Mouse (Mus musculus): ENCODE results near the gene Hpgd. TPM values are rescaled to one million over a fixed set of nuclear protein-coding genes. Genes with fewer than 3 reads are reported as not detected.

Gene Hpgd
- polyA plus RNA-seq, 1 experiment from 2014 or later, result 29.9 TPM

- Histone ChIP-seq H3K36me3 (ENCODE audit: insufficient read depth, low read length) (no peaks in the 10 kb centered on the region), H3K9ac (ENCODE audit: low read depth, low read length) (no peak overlapping the region), H3K4me1 (replicated peaks; ENCODE audit: insufficient read depth, low read length) (no peaks in the 10 kb centered on the region), H3K27ac (no peak overlapping the region), H3K4me3 (replicated peaks; ENCODE audit: low read depth, low read length) (no peak overlapping the region), H3K27me3 (ENCODE audit: insufficient read depth, low read length) (no peaks in the 10 kb centered on the region), H3K4me2 (ENCODE audit: low read length) (no peak overlapping the region), H3K9me3 (replicated peaks; ENCODE audit: low read length) (no peaks in the 10 kb centered on the region)
- WGBS, result 79% methylated on average over 7 of the region's 7 CpGs
- DNase-seq (ENCODE audit: low spot score), result no peak
- no peak for ATAC-seq (replicated peaks; ENCODE audit: low FRiP score, low read depth)
- TF ChIP-seq CTCF (IDR thresholded peaks at IDR 0.05; ENCODE audit: low read depth), result no peak
These were observed 10.2 kb downstream of the Hpgd start for GRCm38 (mm10) chr8:56304595-56304994.

- 88% methylated on average over 2 of the region's 2 CpGs for WGBS
- Histone ChIP-seq H3K36me3 (ENCODE audit: insufficient read depth, low read length) (no peaks in the 10 kb centered on the region), H3K9me3 (replicated peaks; ENCODE audit: low read length) (no peaks in the 10 kb centered on the region), H3K27ac (no peak overlapping the region), H3K9ac (ENCODE audit: low read depth, low read length) (no peak overlapping the region), H3K4me3 (replicated peaks; ENCODE audit: low read depth, low read length) (no peak overlapping the region), H3K4me2 (ENCODE audit: low read length) (no peak overlapping the region), H3K4me1 (replicated peaks; ENCODE audit: insufficient read depth, low read length) (no peaks in the 10 kb centered on the region), H3K27me3 (ENCODE audit: insufficient read depth, low read length) (no peaks in the 10 kb centered on the region)
- TF ChIP-seq CTCF (IDR thresholded peaks at IDR 0.05; ENCODE audit: low read depth), result no peak
- ATAC-seq (replicated peaks; ENCODE audit: low FRiP score, low read depth), result no peak
- DNase-seq (ENCODE audit: low spot score), result no peak
These were observed 19.2 kb downstream of the Hpgd start for GRCm38 (mm10) chr8:56313622-56314021.

GRCm38 (mm10) chr8:56315189-56315588 lies 20.8 kb downstream of the Hpgd start:
- no peaks in the 10 kb centered on the region for H3K36me3 ChIP-seq (ENCODE audit: insufficient read depth, low read length)
- ATAC-seq (replicated peaks; ENCODE audit: low FRiP score, low read depth) (no peak), DNase-seq (ENCODE audit: low spot score) (no peak)
- no peak for TF ChIP-seq CTCF (IDR thresholded peaks at IDR 0.05; ENCODE audit: low read depth)
- no peak overlapping the region for H3K9ac ChIP-seq (ENCODE audit: low read depth, low read length)
- WGBS, result 72% methylated on average over 3 of the region's 3 CpGs
- no peaks in the 10 kb centered on the region for H3K4me1 ChIP-seq (replicated peaks; ENCODE audit: insufficient read depth, low read length)
- H3K27ac ChIP-seq, result no peak overlapping the region
- H3K27me3 ChIP-seq (ENCODE audit: insufficient read depth, low read length), result no peaks in the 10 kb centered on the region
- H3K4me2 ChIP-seq (ENCODE audit: low read length), result no peak overlapping the region
- no peaks in the 10 kb centered on the region for H3K9me3 ChIP-seq (replicated peaks; ENCODE audit: low read length)
- no peak overlapping the region for H3K4me3 ChIP-seq (replicated peaks; ENCODE audit: low read depth, low read length)

GRCm38 (mm10) chr8:56323276-56323675 lies 28.9 kb downstream of the Hpgd start:
- no peak for TF ChIP-seq CTCF (IDR thresholded peaks at IDR 0.05; ENCODE audit: low read depth)
- no peaks in the 10 kb centered on the region for H3K9me3 ChIP-seq (replicated peaks; ENCODE audit: low read length)
- H3K4me2 ChIP-seq (ENCODE audit: low read length), result no peak overlapping the region
- no peak overlapping the region for H3K4me3 ChIP-seq (replicated peaks; ENCODE audit: low read depth, low read length)
- no peaks in the 10 kb centered on the region for H3K36me3 ChIP-seq (ENCODE audit: insufficient read depth, low read length)
- no peak overlapping the region for H3K9ac ChIP-seq (ENCODE audit: low read depth, low read length)
- H3K4me1 ChIP-seq (replicated peaks; ENCODE audit: insufficient read depth, low read length), result no peaks in the 10 kb centered on the region
- H3K27ac ChIP-seq, result no peak overlapping the region
- ATAC-seq (replicated peaks; ENCODE audit: low FRiP score, low read depth), result no peak
- H3K27me3 ChIP-seq (ENCODE audit: insufficient read depth, low read length), result no peaks in the 10 kb centered on the region
- WGBS, result 94% methylated on average over 1 of the region's 1 CpGs
- no peak for DNase-seq (ENCODE audit: low spot score)

- TF ChIP-seq CTCF (IDR thresholded peaks at IDR 0.05; ENCODE audit: low read depth), result no peak
- Histone ChIP-seq H3K27ac (no peak overlapping the region), H3K9me3 (replicated peaks; ENCODE audit: low read length) (no peaks in the 10 kb centered on the region), H3K4me2 (ENCODE audit: low read length) (no peak overlapping the region), H3K27me3 (ENCODE audit: insufficient read depth, low read length) (no peaks in the 10 kb centered on the region), H3K4me1 (replicated peaks; ENCODE audit: insufficient read depth, low read length) (no peaks in the 10 kb centered on the region), H3K4me3 (replicated peaks; ENCODE audit: low read depth, low read length) (no peak overlapping the region), H3K9ac (ENCODE audit: low read depth, low read length) (no peak overlapping the region), H3K36me3 (ENCODE audit: insufficient read depth, low read length) (no peaks in the 10 kb centered on the region)
- ATAC-seq (replicated peaks; ENCODE audit: low FRiP score, low read depth) (no peak), DNase-seq (ENCODE audit: low spot score) (no peak)
- 24% methylated on average over 3 of the region's 3 CpGs for WGBS
These were observed 33.3 kb downstream of the Hpgd start for GRCm38 (mm10) chr8:56327709-56328108.

GRCm38 (mm10) chr8:56328130-56328542 lies 33.8 kb downstream of the Hpgd start:
- Histone ChIP-seq H3K4me1 (replicated peaks; ENCODE audit: insufficient read depth, low read length) (no peaks in the 10 kb centered on the region), H3K9ac (ENCODE audit: low read depth, low read length) (no peak overlapping the region), H3K27ac (no peak overlapping the region), H3K4me3 (replicated peaks; ENCODE audit: low read depth, low read length) (no peak overlapping the region), H3K9me3 (replicated peaks; ENCODE audit: low read length) (no peaks in the 10 kb centered on the region), H3K4me2 (ENCODE audit: low read length) (no peak overlapping the region), H3K27me3 (ENCODE audit: insufficient read depth, low read length) (no peaks in the 10 kb centered on the region), H3K36me3 (ENCODE audit: insufficient read depth, low read length) (no peaks in the 10 kb centered on the region)
- TF ChIP-seq CTCF (IDR thresholded peaks at IDR 0.05; ENCODE audit: low read depth), result no peak
- WGBS, result 20% methylated on average over 3 of the region's 3 CpGs
- DNase-seq (ENCODE audit: low spot score), result no peak
- no peak for ATAC-seq (replicated peaks; ENCODE audit: low FRiP score, low read depth)

- Histone ChIP-seq H3K9me3 (replicated peaks; ENCODE audit: low read length) (no peaks in the 10 kb centered on the region), H3K4me2 (ENCODE audit: low read length) (no peak overlapping the region), H3K36me3 (ENCODE audit: insufficient read depth, low read length) (no peaks in the 10 kb centered on the region), H3K4me1 (replicated peaks; ENCODE audit: insufficient read depth, low read length) (no peaks in the 10 kb centered on the region), H3K27me3 (ENCODE audit: insufficient read depth, low read length) (no peaks in the 10 kb centered on the region), H3K4me3 (replicated peaks; ENCODE audit: low read depth, low read length) (no peak overlapping the region), H3K27ac (no peak overlapping the region), H3K9ac (ENCODE audit: low read depth, low read length) (no peak overlapping the region)
- no peak for DNase-seq (ENCODE audit: low spot score)
- ATAC-seq (replicated peaks; ENCODE audit: low FRiP score, low read depth), result no peak
- 73% methylated on average over 9 of the region's 9 CpGs for WGBS
- TF ChIP-seq CTCF (IDR thresholded peaks at IDR 0.05; ENCODE audit: low read depth), result no peak
These were observed 41.1 kb downstream of the Hpgd start for GRCm38 (mm10) chr8:56335390-56336000.

All from kidney, postnatal 0 days (tissue).